Mouse (Mus musculus) kidney, adult 9 months (tissue): ENCODE measurements around the gene Rusc1.
"Not testable (repeated sequence)": the region's sequence is repeated elsewhere in the genome, so short reads cannot be mapped to it uniquely, and the experiment has no call there.

Experiments
- DNase-seq: peaks from one replicate; pipeline ENCODE4 v3.0.0; 2022

Rusc1 gene

GRCm38 (mm10) chr3:89091811-89092508 is 1.2 kb downstream of the Rusc1 start:
- no peak for DNase-seq

DNA sequence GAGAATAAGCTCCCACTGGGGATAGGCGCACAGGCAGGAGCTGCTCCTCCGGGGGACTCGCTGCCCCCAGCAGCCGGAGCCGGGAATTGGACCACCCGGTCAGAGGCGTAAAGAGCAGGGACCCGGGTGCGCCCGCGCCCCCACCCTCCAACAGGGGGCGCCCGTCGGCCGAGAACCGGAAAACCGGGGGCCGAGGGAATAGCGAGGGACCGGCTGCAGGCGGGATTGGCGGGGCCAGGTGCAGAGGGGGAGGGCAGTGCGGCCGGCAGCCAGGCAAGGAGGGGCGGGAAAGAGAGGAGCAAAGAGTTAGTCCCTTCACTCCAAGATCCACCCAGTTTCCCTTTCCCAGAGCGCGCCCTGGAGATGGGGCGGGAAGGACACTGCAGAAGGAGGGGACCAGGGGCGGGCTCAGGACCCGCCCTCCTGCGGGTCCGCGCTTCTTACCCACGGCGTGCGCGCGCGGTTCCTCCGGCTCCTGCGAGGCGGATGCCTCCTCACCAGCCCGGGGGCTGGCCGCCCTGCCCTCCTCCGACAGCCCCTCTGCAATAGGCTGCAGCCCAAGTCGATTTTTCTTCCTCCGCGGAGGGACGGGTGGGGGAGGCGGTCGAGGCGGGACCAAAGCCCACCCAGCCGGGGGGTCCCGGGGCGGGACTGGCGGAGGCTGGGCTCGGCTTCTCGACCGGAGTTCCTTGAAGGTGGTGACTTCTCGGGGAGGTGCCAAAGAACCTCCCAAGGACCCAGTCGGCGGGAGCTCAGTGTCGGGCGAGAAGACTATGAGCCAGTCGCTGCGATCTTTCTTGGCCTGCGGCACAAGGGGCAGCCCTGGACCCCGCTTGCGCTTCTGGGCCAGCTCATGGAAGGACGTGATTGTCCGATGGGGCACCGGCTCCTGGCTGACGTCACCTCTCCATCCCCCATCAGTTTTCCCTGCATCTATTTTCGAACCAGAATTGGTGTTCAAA is 2.1 kb downstream of the Rusc1 start:
- DNase-seq: peak; percentile 82

DNA sequence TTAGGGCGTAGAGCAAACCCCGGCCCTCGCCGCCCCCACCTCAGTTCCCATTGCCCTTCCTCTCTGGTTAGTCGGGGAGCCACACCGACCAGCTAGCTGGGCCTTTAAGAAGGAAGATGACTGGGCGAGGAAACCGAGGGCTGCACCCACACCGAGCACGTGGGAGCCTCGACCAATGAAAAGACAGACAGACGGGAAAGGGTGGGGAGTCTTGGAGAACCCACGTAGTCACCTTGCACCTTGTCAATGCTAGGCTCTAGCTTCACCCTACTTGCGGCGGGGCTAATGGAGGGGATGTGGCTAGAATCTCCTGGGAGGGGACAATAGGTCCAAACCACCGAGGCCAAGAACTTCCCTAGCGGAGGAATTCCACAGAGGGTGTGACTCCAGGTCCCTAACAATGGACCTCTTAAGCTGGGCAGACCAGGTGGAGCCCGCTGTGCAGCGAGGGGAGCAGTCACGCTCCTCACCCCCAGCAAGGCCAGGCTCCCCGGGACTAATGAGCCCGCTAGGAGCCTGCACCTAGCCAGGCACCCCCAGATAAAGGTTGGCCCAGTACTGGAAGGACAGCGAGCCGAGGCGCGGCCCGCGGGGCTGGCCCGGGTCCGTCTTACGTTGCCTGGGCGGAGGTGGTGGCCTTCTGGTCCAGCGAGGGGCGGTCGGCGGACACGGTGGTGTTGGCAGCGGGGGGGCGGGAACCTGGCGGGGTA is 3.1 kb downstream of the Rusc1 start:
- peak; percentile 95 for DNase-seq

GRCm38 (mm10) chr3:89088974-89089373 is 4.1 kb downstream of the Rusc1 start:
- peak; percentile 20 for DNase-seq

DNA sequence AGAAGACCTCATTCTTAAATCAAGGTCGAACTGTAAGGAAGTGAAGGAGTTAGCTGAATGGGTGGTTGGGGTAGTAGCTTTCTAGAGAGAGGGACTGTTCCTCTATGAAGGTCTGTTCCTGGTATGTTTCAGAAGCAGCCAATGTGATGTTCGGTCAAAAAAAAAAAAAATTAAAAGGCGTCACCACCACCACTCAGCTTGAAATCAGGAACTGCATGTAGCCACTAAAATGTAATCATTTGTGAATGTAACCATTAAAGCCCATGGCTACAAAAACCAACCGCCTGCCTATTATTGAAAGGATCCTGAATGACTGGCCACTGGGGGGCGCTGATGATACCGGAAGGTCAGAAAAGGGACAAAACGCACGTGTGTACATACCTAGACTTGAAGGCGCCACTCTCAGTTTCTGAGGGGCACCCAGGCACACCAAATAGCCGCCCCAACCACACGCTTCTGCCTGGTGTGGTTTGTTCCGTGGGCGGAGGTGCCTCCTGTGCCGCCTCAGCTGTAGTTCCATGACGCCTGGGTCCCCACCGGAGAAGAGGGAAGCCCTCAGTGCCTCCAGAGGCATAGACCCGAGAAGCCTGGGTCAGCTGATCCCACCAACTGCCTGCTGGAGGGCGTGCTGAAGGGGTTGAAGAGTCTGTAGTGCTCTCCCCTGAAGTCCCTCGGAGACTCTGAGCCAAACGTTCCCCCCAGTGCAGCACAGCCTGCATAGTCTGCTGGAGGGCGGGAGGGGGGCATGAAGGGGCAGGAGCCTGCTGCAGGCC is 5.6 kb downstream of the Rusc1 start:
- peak; percentile 88 for DNase-seq

GRCm38 (mm10) chr3:89084654-89085190 is 8.4 kb downstream of the Rusc1 start:
- no peak for DNase-seq

DNA sequence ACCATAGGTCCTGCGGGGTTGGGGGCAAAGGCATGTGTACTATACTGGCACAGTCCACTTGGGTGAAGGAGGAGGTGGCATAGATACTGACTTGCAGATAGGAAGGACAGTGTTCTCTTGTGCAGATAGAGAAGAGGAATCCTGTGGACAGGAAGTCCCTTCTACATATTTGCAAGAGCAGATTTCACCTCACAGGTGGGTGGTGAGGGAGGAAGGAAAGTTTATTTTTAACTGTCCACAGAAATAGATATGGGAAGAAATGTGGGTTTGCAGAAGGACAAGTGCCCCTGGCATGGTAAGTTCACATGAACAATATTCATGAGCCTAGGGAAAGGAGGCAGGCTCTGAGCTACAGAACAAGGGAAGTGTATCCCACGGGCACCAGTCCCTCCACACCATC is 9.0 kb downstream of the Rusc1 start:
- no peak for DNase-seq

- DNase-seq: not testable (repeated sequence)
Observed at GRCm38 (mm10) chr3:89082287-89082686, 10.8 kb downstream of the Rusc1 start.

DNA sequence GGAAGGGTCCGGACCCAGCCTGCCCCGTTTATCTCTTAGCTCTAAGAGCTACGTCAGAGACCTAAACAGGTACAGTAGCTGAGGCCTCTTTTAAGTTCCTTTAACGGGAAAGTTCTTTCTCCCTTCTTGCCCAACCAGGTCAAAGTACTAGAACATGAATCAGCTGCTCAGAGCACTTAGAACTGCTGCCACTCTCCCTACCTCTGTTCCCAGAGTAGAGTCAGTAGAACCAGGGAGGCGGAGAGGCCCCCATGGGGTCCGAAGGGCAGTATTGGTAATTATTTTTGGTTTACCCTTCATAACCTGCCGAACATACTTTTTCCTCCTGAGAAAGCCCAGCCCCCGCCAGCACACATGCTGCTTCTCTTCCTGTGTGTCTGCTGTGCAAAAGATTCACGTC is 15.7 kb downstream of the Rusc1 start:
- no peak for DNase-seq

DNA sequence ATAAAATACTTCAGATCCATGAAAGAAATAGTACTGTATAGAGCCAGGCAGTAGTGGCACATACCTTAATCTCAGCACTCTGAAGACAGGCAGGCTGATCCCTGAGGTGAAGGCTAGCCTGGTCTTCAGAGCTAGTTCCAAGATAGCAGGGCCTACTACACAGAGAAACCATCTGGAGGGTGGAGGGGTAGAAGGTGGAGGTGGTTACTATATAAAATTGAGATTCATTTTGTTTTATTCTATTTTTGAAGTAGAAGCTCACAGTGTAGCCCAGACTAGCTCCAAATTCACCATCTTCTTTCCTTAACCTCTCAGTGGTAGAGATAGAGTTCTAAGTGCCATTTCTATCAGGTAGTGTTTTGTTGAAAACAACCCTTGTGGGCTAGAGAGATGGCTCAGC is 25.8 kb downstream of the Rusc1 start:
- no peak for DNase-seq

GRCm38 (mm10) chr3:89061696-89062095 is 31.4 kb downstream of the Rusc1 start:
- no peak for DNase-seq

GRCm38 (mm10) chr3:89058783-89059182 is 34.3 kb downstream of the Rusc1 start:
- DNase-seq: peak; percentile 28

DNA sequence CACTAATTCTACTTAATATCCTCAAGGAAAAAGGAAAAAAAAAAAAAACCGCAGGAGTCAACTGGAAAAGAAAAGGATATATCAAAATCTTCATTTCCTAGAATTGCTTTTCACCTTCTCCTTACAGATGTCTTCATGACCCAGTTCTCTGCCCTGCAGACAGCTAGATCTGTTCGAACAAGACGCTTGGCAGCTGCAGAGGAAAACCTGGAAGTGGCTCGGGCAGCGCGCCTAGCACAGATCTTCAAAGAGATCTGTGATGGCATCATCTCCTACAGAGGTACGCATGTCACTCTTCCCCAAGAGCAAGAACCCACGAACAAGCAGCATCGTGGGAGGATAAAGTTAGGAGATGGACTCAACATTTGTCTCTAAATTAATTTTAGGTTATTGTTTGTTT is 34.8 kb downstream of the Rusc1 start:
- DNase-seq: no peak

DNA sequence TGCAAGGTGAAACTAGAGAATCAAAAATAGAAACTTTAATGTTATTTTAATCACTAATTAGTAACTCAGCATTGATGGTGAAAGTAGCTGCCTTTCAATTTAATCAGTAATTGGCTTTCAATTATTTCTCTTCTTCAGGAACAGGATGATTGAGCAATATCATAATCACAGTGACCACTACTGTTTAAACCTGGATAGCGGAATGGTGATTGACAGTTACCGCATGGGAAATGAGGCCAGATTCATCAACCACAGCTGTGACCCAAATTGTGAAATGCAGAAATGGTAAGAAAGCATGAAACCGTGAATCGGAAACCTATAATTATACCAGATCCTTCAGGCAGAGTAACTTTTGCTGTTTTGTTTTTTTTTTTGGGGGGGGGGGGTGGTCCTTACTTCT is 49.8 kb downstream of the Rusc1 start:
- DNase-seq: no peak
